Mouse (Mus musculus) bone marrow, adult 2 months (tissue): ENCODE measurements around the gene Eapp.
"Not testable (repeated sequence)": the region's sequence is repeated elsewhere in the genome, so short reads cannot be mapped to it uniquely, and the experiment has no call there.

ENCODE experiments used
- CTCF ChIP-seq: fragments of 200-500 bp; IDR thresholded peaks from 2 replicates; pipeline ENCODE4 v1.5.1; 2011; ENCODE audit warnings: low read length, control low read depth; ENCODE audit not compliant: control insufficient read depth, insufficient read depth
- POLR2A ChIP-seq: fragments of 200-500 bp; IDR thresholded peaks from 2 replicates; pipeline ENCODE4 v1.6.1; 2011; ENCODE audit warnings: low read depth, mild to moderate bottlenecking, control low read depth, low read length, borderline replicate concordance; ENCODE audit not compliant: control insufficient read depth

DNA sequence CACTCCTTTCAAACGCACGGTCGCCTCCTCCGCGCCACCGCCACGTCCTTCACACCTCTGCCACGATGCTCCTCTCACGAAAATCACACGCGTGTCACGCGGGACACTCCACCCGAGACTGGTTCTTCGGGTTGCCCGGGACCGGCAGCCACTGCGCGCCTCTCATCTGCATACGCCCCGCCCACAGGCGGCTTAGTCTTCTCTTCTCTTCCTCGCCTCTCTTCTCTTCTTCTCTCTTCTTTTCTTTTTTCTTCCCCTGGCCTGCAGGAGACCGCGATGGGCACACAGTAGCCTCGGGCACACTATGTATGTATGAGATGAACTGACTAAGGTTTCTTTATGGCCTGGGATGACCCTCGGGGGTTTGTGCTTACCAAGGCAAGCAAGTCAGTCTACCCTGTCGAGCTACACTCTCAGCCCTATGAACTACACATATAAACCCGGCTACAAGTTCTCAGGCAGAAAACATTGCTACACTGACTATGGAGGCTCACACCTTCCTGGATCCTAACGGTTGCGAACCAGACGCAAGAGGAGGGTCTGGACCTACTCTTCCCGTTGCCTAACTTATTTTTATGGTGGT is 43.1 kb upstream of the Eapp start:
- TF ChIP-seq POLR2A, CTCF: not testable (repeated sequence)
